Mouse (Mus musculus): ENCODE results near the gene Rab27a.

Rab27a gene

GRCm38 (mm10) chr9:73044146-73045079 lies at the start of gene Rab27a:
TSS of gene Rab27a (plus strand) at chr9:73044854.
- DNase-seq = peak; percentile 93

DNA sequence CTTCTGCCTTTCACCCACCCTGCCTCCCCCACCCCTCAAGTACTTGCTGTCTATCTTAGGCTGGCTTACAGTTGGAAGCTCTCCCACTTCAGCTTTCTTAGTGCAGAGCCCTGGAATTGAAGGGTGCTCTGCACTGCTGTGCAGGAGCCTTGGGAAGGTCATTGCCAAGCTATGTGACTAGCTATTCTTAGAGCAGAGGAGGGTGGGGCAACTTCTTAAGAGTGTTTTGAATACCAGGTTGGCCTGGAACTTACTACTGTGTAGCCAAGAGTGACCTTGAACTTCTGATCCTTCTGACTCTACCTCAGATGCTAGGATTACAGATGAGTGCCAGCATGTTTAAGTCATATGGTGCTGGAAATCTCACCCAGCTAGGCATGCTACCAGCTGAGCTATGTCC lies 48.5 kb upstream of the Rab27a start:
- no peak for DNase-seq

- no peak for DNase-seq
These were observed 47.8 kb upstream of the Rab27a start for GRCm38 (mm10) chr9:72996806-72997205.

DNA sequence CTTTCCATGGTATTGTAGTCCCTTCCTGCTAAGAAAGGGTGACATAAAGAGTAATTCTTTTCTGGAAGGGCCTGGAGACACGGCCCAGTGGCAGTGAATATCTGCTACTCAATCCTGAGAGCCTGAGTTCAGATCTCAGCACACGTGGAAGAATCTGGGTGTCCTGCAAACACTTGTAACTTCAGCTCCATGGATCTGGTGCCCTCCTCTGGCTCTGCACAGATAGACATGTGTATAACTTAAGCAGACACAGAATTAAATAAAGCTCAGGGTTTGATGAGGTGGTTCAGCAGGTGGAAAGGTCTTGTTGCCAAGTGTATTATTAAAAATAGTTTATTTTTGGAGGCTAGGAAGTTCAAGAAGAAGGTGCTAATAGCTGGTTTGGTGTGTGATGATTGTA lies 44.2 kb upstream of the Rab27a start:
- DNase-seq = no peak

DNA sequence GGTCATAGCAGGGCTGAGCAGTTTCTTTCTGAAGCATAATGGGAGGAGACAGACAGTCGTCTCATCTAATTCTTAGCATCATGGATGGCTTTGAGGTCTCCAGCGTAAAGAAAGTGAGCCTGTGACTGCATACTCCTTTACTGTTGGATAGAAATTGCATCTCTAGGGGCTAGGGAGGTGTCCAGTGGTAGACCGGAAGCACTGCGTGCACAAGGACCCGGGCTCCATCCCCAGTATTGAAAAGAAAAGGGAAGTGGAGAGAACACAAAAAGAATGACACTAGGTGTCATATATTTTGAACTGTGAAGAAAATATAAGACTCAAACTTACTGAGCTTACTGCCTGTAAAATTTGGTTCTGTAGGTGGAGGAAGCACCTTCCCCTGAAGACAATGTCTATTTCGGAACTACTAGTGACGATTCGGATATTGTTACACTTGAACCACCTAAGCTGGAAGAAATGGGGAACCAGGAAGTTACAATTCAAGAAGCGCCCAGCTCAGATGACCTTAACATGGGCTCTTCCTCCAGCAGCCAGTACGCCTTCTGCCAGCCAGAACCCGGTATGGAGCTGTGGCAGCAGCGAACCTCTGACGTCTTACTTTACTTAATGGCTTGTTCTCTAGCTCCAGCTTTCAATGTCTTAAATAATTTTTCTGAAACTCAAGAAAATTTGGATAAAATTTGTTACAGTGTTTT lies 43.2 kb upstream of the Rab27a start:
- no peak for DNase-seq

DNA sequence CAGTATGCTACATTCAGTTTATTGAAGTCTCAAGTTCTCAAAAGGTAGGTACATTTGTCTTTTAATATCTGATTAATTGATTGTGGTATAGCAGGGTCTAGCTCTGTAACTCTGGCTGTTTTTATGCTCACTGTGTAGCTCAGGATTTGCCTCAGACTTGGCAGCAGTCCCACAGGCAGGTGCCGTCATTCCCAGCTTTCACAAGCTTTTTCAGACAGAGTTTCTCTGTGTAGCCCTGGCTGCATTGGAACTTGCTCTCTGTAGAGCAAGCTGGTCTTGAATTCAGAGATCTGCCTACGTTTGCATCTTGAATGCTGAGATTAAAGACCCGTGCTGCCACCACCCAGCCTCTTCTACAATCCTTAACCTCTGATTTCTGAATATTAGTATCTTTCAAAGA lies 42.5 kb upstream of the Rab27a start:
- no peak for DNase-seq

DNA sequence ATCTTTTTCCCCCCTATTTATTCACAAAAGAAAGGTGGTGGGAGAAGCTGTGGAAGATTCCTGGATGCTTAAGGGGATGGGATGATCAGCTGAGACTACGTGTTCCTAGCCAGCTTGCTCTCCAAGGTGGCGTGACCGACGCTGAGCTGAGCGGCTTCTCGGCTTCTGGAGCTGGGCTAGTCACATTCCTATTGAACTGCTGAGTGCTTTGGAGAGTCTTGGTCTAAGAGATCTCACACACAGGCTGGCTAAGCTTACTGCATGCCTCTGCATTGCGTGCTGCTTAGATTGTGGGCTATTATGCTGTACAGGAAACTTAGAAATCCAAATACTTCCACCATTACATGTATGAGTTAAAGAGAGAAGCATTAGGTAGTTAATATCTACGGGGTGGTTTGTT lies 40.6 kb upstream of the Rab27a start:
- DNase-seq = no peak

GRCm38 (mm10) chr9:73005106-73005505 lies 39.5 kb upstream of the Rab27a start:
- no peak for DNase-seq

DNA sequence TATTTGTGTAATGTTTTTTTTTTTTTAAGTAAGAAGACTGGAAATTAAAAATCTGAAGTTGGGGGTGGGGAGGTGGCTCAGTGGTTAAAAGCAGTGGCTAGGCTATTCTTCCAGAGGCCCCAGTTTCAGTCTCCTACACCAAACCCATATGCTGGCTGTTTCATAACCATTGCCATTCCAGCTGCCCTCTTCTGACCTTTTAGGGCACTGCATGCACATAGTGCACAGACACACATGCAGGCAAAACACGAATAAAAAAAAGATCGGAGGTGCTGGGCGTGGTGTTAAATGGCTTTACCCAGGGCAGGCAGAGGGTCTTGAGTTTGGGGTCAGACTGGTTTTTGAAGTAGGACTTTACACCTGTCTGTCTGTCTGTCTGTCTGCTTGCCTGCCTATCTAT lies 38.5 kb upstream of the Rab27a start:
- DNase-seq = no peak

GRCm38 (mm10) chr9:73008384-73008783 lies 36.3 kb upstream of the Rab27a start:
- no peak for DNase-seq

- DNase-seq = no peak
These were observed 32.0 kb upstream of the Rab27a start for GRCm38 (mm10) chr9:73012629-73013028.

GRCm38 (mm10) chr9:73014724-73015123 lies 29.9 kb upstream of the Rab27a start:
- no peak for DNase-seq

GRCm38 (mm10) chr9:73019841-73020240 lies 24.8 kb upstream of the Rab27a start:
- no peak for DNase-seq

- no peak for DNase-seq
These were observed 24.0 kb upstream of the Rab27a start for GRCm38 (mm10) chr9:73020566-73021097.

DNA sequence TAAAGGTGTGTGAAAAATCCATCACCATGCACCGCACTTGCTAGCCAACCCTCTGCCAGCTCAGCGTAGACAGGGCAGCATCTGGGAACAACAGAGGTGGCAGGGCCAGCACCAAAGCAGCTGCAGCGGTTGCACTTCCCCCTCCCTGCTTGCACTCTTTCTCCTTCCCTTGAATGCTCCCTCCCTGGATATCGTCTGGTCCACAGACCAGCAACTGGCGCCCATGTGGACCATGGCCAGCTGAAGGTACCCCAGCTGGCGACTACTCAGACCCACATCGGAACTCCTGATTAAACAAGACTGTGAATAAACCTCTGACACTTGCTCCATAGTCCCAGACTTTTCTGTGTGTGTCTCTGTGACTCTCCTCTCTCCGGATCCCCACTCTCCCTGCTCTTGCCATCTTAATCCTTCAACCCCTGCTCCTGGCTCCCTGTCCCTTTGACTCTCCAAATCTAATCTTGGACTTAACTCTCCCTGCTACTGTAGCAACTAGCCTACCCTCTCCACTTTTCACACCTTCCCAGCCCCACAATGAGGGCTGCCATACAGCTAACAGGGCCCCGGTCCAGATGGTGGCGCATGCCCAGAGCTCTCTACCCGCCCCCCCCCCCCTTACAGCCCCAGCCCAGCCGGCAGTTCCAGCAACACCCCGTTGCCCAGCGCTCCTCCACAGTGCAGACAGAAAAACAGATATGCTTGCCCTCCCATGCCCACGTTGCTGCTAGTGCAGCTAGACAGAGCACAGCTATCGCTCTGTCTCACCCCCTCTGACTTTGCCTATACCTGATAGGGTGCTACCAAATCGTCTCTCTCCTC lies 18.6 kb upstream of the Rab27a start:
- no peak for DNase-seq

DNA sequence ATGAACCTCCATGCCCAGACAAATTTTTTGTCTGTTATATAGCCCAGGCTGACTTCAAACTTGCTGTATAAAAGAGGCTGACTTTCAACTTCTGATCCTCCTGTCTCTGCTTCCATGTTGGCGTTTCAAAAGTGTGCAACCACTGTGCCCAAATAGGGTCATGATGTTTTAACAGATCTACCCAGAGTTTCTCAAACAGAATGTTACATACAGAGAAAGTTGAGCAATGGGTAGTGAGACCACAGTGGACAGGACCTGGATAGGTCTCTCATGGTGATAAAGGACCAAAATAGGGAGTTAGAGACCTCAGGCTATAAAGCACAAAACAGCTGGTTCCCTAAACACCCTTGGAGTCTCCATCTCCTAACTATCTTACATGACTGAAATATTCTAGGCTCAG lies 14.2 kb upstream of the Rab27a start:
- DNase-seq = no peak

DNA sequence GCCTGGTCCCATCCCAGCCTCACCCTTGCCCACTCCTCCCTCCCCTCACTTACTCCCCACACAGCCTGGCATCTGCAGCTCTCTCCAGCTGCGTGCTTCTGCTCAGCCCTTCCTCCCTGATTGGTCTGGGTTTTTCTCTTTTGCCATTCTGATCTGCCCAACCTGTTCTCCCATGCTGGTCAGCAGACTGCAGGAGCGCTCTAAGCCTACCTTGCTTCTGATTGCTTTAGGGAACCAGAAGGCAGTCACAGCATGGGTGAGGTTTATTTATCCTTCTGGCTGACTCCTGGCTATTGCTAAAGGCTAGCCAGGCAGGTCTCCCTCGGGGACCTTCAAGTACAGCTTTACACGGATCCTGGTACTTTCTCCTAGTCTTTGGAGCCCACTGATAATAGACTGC lies 13.2 kb upstream of the Rab27a start:
- no peak for DNase-seq

GRCm38 (mm10) chr9:73033406-73033805 lies 11.2 kb upstream of the Rab27a start:
- DNase-seq = no peak

- DNase-seq = peak; percentile 97
These were observed 5.3 kb upstream of the Rab27a start for GRCm38 (mm10) chr9:73039222-73039945.

DNA sequence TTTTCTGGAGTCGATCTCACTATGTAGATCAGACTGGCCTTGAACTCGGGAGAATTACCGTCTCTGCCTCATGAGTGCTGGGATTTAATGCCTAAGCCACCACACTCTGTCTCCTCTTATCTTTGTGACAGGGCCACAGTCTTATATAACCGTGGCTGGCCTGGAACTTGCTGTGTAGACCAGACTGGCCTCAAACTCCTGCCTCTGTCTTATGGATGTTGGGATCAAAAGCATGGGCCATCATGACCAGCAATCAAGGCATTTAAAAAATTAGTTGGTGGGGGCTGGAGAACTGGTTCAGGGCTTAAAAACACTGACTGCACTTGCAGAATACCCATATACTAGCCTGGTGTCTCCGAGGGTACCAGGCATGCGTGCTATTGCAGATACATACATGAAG lies 4.6 kb upstream of the Rab27a start, which contains the start of gene Pigb:
Gene Pigb (minus strand): TSS at position 299 of the 400 bp plus-strand sequence.
- no peak for DNase-seq

DNA sequence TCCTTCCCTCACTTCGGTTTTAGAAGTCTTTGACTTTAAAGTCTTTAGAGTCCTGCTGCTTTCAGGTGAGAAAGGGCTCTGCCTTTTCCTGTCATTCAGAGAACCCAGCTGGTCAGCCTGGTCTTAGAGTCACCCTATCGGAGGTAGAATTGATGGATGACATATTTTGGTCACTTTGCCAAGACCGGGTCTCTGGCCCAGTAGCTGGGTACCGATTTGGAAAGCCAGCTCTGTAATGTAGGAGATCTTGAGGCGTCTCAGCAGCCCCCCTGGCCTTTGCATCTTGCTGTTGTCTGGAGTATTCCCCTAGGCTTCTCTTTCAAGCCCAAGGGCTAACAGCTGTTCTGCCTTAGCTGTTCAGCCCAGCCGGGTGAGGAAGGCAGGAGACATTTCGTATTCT lies 550 bp downstream of the Rab27a start:
- peak; percentile 24 for DNase-seq

DNA sequence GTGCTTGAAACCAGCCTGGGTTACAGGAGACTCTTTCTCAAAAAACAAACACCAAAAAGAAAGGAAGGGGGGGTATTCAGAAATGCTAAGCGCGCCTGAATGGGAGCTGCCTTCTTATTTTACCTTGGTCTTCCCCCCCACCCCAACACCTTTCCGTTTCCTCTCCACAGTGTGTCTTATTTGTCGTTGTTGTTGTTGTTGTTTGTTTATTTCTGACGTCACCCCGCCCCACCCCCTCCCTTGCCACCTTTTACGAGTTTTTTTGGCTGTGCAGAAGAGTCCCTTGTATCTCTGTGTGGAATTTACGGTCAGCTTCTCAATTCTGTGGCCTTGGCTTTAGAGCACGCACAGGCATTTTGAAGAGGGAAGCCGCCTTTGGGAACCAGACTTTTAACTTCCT lies 1.1 kb downstream of the Rab27a start:
- no peak for DNase-seq

All from kidney, postnatal 10 days (tissue).